Mouse (Mus musculus): ENCODE results near the gene Pnkp.

Pnkp gene

GRCm38 (mm10) chr7:44857042-44857552 lies at the start of gene Pnkp:
Gene Pnkp, plus strand, starts transcription at chr7:44857139.
- peak; percentile 90 for DNase-seq (ENCODE audit: extremely low spot score)

GRCm38 (mm10) chr7:44808927-44809326 lies 48.0 kb upstream of the Pnkp start:
- DNase-seq (ENCODE audit: extremely low spot score) = no peak

- DNase-seq (ENCODE audit: extremely low spot score) = no peak
Observed at GRCm38 (mm10) chr7:44809466-44809865, 47.5 kb upstream of the Pnkp start.

GRCm38 (mm10) chr7:44810365-44810764 lies 46.6 kb upstream of the Pnkp start:
- DNase-seq (ENCODE audit: extremely low spot score) = no peak

GRCm38 (mm10) chr7:44810819-44811557 lies 46.0 kb upstream of the Pnkp start:
- DNase-seq (ENCODE audit: extremely low spot score) = no peak

- no peak for DNase-seq (ENCODE audit: extremely low spot score)
Observed at GRCm38 (mm10) chr7:44812651-44813325, 44.2 kb upstream of the Pnkp start.

- DNase-seq (ENCODE audit: extremely low spot score) = no peak
Observed at GRCm38 (mm10) chr7:44813985-44814384, 43.0 kb upstream of the Pnkp start.

- DNase-seq (ENCODE audit: extremely low spot score) = no peak
Observed at GRCm38 (mm10) chr7:44814423-44814822, 42.5 kb upstream of the Pnkp start.

- no peak for DNase-seq (ENCODE audit: extremely low spot score)
Observed at GRCm38 (mm10) chr7:44814952-44815553, 41.9 kb upstream of the Pnkp start.

- DNase-seq (ENCODE audit: extremely low spot score) = peak; percentile 99
Observed at GRCm38 (mm10) chr7:44815721-44816469, 41.0 kb upstream of the Pnkp start, which contains the start of the genes Nup62 and Il4i1. Gene Nup62, plus strand, starts transcription at chr7:44816088. Gene Il4i1, plus strand, starts transcription at chr7:44816387.

GRCm38 (mm10) chr7:44816470-44817021 lies 40.4 kb upstream of the Pnkp start, which contains the start of gene Atf5:
Gene Atf5, minus strand, starts transcription at chr7:44816658.
- DNase-seq (ENCODE audit: extremely low spot score) = peak; percentile 59

GRCm38 (mm10) chr7:44817441-44817840 lies 39.5 kb upstream of the Pnkp start:
- DNase-seq (ENCODE audit: extremely low spot score) = no peak

- DNase-seq (ENCODE audit: extremely low spot score) = no peak
Observed at GRCm38 (mm10) chr7:44818164-44818563, 38.8 kb upstream of the Pnkp start.

- DNase-seq (ENCODE audit: extremely low spot score) = no peak
Observed at GRCm38 (mm10) chr7:44818751-44819235, 38.1 kb upstream of the Pnkp start.

- no peak for DNase-seq (ENCODE audit: extremely low spot score)
Observed at GRCm38 (mm10) chr7:44819391-44819790, 37.5 kb upstream of the Pnkp start.

GRCm38 (mm10) chr7:44819863-44820262 lies 37.1 kb upstream of the Pnkp start:
- DNase-seq (ENCODE audit: extremely low spot score) = no peak

GRCm38 (mm10) chr7:44820525-44820924 lies 36.4 kb upstream of the Pnkp start:
- no peak for DNase-seq (ENCODE audit: extremely low spot score)

GRCm38 (mm10) chr7:44821666-44822448 lies 35.1 kb upstream of the Pnkp start:
- DNase-seq (ENCODE audit: extremely low spot score) = no peak

- no peak for DNase-seq (ENCODE audit: extremely low spot score)
Observed at GRCm38 (mm10) chr7:44823409-44823808, 33.5 kb upstream of the Pnkp start.

- DNase-seq (ENCODE audit: extremely low spot score) = peak; percentile 61
Observed at GRCm38 (mm10) chr7:44824872-44825271, 32.1 kb upstream of the Pnkp start.

Data from embryo, embryonic 9.5 days (tissue).